Mouse (Mus musculus) ZHBTc4 (cell line): ENCODE measurements around the gene Mdh2.
A peak's percentile ranks its signal among the peaks of the same experiment; 100 is the strongest.

ENCODE experiments used
- DNase-seq: peaks from one replicate; pipeline ENCODE4 v3.0.0-alpha.2; 2011; ENCODE audit warnings: low read depth, low spot score

Gene Mdh2

GRCm38 (mm10) chr5:135778471-135779445, at the start of gene Mdh2:
Mdh2 (plus strand) TSS chr5:135778480.
- peak; percentile 100 for DNase-seq

- DNase-seq, result no peak
Measured at GRCm38 (mm10) chr5:135729351-135729750, 48.9 kb upstream of the Mdh2 start.

- no peak for DNase-seq
Measured at GRCm38 (mm10) chr5:135730278-135730677, 48.0 kb upstream of the Mdh2 start.

GRCm38 (mm10) chr5:135730916-135731315, 47.4 kb upstream of the Mdh2 start:
- no peak for DNase-seq

- no peak for DNase-seq
Measured at GRCm38 (mm10) chr5:135731322-135731721, 47.0 kb upstream of the Mdh2 start.

- DNase-seq, result peak; percentile 57
Measured at GRCm38 (mm10) chr5:135733071-135733470, 45.2 kb upstream of the Mdh2 start.

- peak; percentile 45 for DNase-seq
Measured at GRCm38 (mm10) chr5:135734057-135734680, 44.1 kb upstream of the Mdh2 start.

GRCm38 (mm10) chr5:135735741-135736140, 42.5 kb upstream of the Mdh2 start:
- no peak for DNase-seq

- DNase-seq, result peak; percentile 40
Measured at GRCm38 (mm10) chr5:135736544-135736943, 41.7 kb upstream of the Mdh2 start.

GRCm38 (mm10) chr5:135737154-135737553, 41.1 kb upstream of the Mdh2 start:
- DNase-seq, result peak; percentile 75

GRCm38 (mm10) chr5:135738266-135738665, 40.0 kb upstream of the Mdh2 start:
- DNase-seq, result peak; percentile 95

GRCm38 (mm10) chr5:135742156-135742555, 36.1 kb upstream of the Mdh2 start:
- DNase-seq, result peak; percentile 57

GRCm38 (mm10) chr5:135742941-135743740, 35.1 kb upstream of the Mdh2 start:
- peak; percentile 51 for DNase-seq

GRCm38 (mm10) chr5:135743741-135744609, 34.3 kb upstream of the Mdh2 start, which contains the start of gene Tmem120a:
Tmem120a (minus strand) TSS chr5:135744448.
- peak; percentile 96 for DNase-seq

- DNase-seq, result no peak
Measured at GRCm38 (mm10) chr5:135744742-135745141, 33.5 kb upstream of the Mdh2 start.

- no peak for DNase-seq
Measured at GRCm38 (mm10) chr5:135751041-135751440, 27.2 kb upstream of the Mdh2 start.

GRCm38 (mm10) chr5:135751595-135751994, 26.7 kb upstream of the Mdh2 start:
- no peak for DNase-seq

GRCm38 (mm10) chr5:135761881-135762280, 16.4 kb upstream of the Mdh2 start:
- DNase-seq, result no peak

- peak; percentile 82 for DNase-seq
Measured at GRCm38 (mm10) chr5:135763526-135763925, 14.8 kb upstream of the Mdh2 start.

- no peak for DNase-seq
Measured at GRCm38 (mm10) chr5:135764971-135765370, 13.3 kb upstream of the Mdh2 start.

- no peak for DNase-seq
Measured at GRCm38 (mm10) chr5:135772519-135772918, 5.8 kb upstream of the Mdh2 start.
